Mouse (Mus musculus) spleen, adult 2 months (tissue): Measurements from ENCODE around the gene Ppfia1. TPM values are rescaled to one million over a fixed set of nuclear protein-coding genes. Genes with fewer than 3 reads are reported as not detected.

ENCODE experiments used
- DNase-seq, 2 experiments: peaks; one replicate each; pipeline versions ENCODE4 v3.0.0 to v3.0.0-alpha.2; 2012 to 2021; ENCODE audit warnings: low spot score in 2 of 2, low read depth in 1 of 2
- H3K27ac ChIP-seq: fragments of 200-500 bp; 2 replicates; pipeline ENCODE4 v1.5.1; 2012; ENCODE audit warnings: low read length, inconsistent platforms; ENCODE audit not compliant: insufficient read depth
- H3K27me3 ChIP-seq: fragments of 200-500 bp; 2 replicates; pipeline ENCODE4 v1.6.1; 2012; ENCODE audit warnings: mild to moderate bottlenecking, moderate library complexity, low read length, inconsistent platforms; ENCODE audit not compliant: control insufficient read depth, insufficient read depth
- H3K36me3 ChIP-seq: fragments of 200-500 bp; 2 replicates; pipeline ENCODE4 v1.6.1; 2012; ENCODE audit warnings: mild to moderate bottlenecking, low read length, inconsistent platforms; ENCODE audit not compliant: control insufficient read depth, insufficient read depth
- H3K4me1 ChIP-seq: fragments of 200-500 bp; 2 replicates; pipeline ENCODE4 v1.6.1; 2011; ENCODE audit warnings: inconsistent platforms; ENCODE audit not compliant: control insufficient read depth, insufficient read depth, insufficient read length
- H3K4me3 ChIP-seq: fragments of 200-500 bp; 2 replicates; pipeline ENCODE4 v1.5.1; 2011; ENCODE audit warnings: mild to moderate bottlenecking, inconsistent platforms; ENCODE audit not compliant: insufficient read depth, insufficient read length; ENCODE audit errors: extremely low read depth
- CTCF ChIP-seq: fragments of 200-500 bp; IDR thresholded peaks from 2 replicates; pipeline ENCODE4 v1.5.1; 2011; ENCODE audit warnings: mild to moderate bottlenecking, inconsistent platforms; ENCODE audit not compliant: insufficient read depth, insufficient read length, insufficient replicate concordance; ENCODE audit errors: extremely low read depth
- POLR2A ChIP-seq: fragments of 200-500 bp; IDR thresholded peaks from 2 replicates; pipeline ENCODE4 v1.6.1; 2011; ENCODE audit warnings: low read depth, low read length, inconsistent platforms
- WGBS: fragments of 180-500 bp; shearing (Covaris S2); methylation state at CpG from one replicate; pipeline ENCODE4 v1.1.7; 2018; 5-methylcytosine and 5-hydroxymethylcytosine counted together
- polyA plus RNA-seq: library from polyadenylated mRNA; depleted of rRNA; stranded (reverse); fragments of >200 nt; gene quantifications from 2 replicates; pipeline ENCODE4 v1.2.3, GENCODE M21; 2012

Gene Ppfia1
- polyA plus RNA-seq, 1 experiment = 23.5 TPM

GRCm38 (mm10) chr7:144524427-144525191 is 28.9 kb downstream of the Ppfia1 start:
- H3K36me3 ChIP-seq = 0 out of 2 replicates have a peak, but pooled peaks cover 1% of the 10 kb centered on the region
- DNase-seq = no peak
- H3K4me1 ChIP-seq = no peaks in the 10 kb centered on the region
- H3K27ac ChIP-seq = no peak overlapping the region
- H3K27me3 ChIP-seq = no peaks in the 10 kb centered on the region
- no peak for TF ChIP-seq POLR2A
- TF ChIP-seq CTCF = no peak
- 74% methylated on average over 6 of the region's 6 CpGs for WGBS
- H3K4me3 ChIP-seq = no peak overlapping the region

DNA sequence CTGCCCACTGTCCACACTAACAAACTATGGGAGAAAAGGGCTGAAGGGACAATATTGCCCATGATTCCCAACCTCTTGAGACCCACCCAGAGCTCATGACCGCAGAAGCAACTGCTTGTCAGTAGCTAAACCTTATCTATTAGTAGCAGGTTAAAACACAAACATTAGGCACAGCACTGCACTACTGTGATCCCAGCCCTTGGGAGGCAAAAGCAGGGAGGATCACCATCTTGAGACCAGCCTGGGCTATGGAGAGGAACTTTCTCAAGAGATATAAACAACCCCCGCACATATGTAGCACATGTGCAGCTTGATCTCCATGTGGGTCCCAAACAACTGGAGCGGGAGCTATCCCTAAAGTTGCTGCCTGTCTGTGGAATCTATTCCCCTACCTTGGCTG is 30.1 kb downstream of the Ppfia1 start:
- Histone ChIP-seq H3K4me3 (no peak overlapping the region), H3K27me3 (no peaks in the 10 kb centered on the region), H3K36me3 (peaks cover 8% of the 10 kb centered on the region), H3K27ac (no peak overlapping the region), H3K4me1 (no peaks in the 10 kb centered on the region)
- no peak for TF ChIP-seq CTCF
- TF ChIP-seq POLR2A = no peak
- 83% methylated on average over 3 of the region's 3 CpGs for WGBS
- no peak for DNase-seq

- H3K36me3 ChIP-seq = peaks cover 11% of the 10 kb centered on the region
- no peak overlapping the region for H3K4me3 ChIP-seq
- no peaks in the 10 kb centered on the region for H3K27me3 ChIP-seq
- no peak for DNase-seq
- no peak overlapping the region for H3K27ac ChIP-seq
- 84% methylated on average over 2 of the region's 2 CpGs for WGBS
- no peak for TF ChIP-seq POLR2A
- no peak for TF ChIP-seq CTCF
- H3K4me1 ChIP-seq = no peaks in the 10 kb centered on the region
Observed at GRCm38 (mm10) chr7:144521927-144522326, 31.6 kb downstream of the Ppfia1 start.

GRCm38 (mm10) chr7:144519852-144520251 is 33.7 kb downstream of the Ppfia1 start:
- TF ChIP-seq CTCF = no peak
- no peak for TF ChIP-seq POLR2A
- Histone ChIP-seq H3K27me3 (no peaks in the 10 kb centered on the region), H3K4me1 (no peaks in the 10 kb centered on the region)

DNA sequence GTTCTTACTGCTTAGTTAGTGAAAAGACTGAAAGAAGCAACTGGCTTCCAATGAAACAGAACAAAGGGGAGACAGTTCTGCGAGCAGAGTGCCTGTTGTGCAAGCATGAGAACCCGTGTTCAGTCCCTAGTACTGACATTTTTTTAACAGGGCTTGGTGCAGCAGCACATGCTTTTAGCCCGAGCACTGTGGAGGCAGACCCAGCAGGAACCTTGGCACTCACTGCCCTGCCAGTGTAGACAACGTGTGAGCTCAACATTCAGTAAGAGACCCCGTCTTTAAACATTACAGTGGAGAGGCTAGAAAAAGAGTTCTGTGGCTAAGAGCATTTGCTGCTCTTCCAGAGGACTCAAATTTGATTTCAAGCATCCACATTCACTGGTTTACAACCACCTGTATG is 36.8 kb downstream of the Ppfia1 start:
- TF ChIP-seq POLR2A (no peak), CTCF (no peak)
- Histone ChIP-seq H3K4me1 (no peaks in the 10 kb centered on the region), H3K27ac (no peak overlapping the region), H3K4me3 (no peak overlapping the region), H3K27me3 (no peaks in the 10 kb centered on the region), H3K36me3 (peaks cover 37% of the 10 kb centered on the region)
- DNase-seq = no peak
- 93% methylated on average over 5 of the region's 5 CpGs for WGBS

More at GRCm38 (mm10) chr7:144519852-144520251, 33.7 kb downstream of the Ppfia1 start:
- no peak overlapping the region for H3K27ac ChIP-seq
- DNase-seq = no peak
- peaks cover 20% of the 10 kb centered on the region for H3K36me3 ChIP-seq
- H3K4me3 ChIP-seq = no peak overlapping the region
- WGBS = 92% methylated on average over 5 of the region's 5 CpGs

DNA sequence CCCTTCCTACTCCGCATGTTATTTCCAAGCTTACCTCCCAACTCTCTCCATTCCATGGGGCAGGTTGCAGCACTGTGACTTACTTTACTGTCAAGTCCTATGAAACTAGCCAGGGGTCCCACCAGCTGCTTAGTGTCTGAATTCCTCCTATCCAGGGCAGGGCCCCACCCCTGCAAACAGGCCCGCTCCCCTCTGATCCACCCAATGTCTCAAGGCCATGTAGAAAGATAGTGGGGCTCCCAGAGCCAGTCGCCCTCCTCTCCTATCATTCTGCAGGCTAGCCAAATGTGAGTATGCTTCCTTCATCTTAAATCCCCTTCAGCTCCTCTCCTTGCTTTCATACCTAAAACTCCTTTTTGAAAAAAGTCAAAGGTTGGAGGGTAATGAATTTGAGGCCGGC is 44.4 kb downstream of the Ppfia1 start:
- TF ChIP-seq CTCF (no peak), POLR2A (no peak)
- H3K27ac ChIP-seq = no peak overlapping the region
- no peak overlapping the region for H3K4me3 ChIP-seq
- no peaks in the 10 kb centered on the region for H3K27me3 ChIP-seq
- WGBS = 91% methylated on average over 4 of the region's 4 CpGs
- H3K4me1 ChIP-seq = no peaks in the 10 kb centered on the region
- DNase-seq = no peak
- H3K36me3 ChIP-seq = peaks cover 43% of the 10 kb centered on the region

- no peak overlapping the region for H3K27ac ChIP-seq
- DNase-seq = no peak
- H3K27me3 ChIP-seq = no peaks in the 10 kb centered on the region
- no peaks in the 10 kb centered on the region for H3K4me1 ChIP-seq
- WGBS = 63% methylated on average over 1 of the region's 1 CpGs
- H3K4me3 ChIP-seq = no peak overlapping the region
- TF ChIP-seq POLR2A (no peak), CTCF (no peak)
- peaks cover 37% of the 10 kb centered on the region for H3K36me3 ChIP-seq
Observed at GRCm38 (mm10) chr7:144506807-144507206, 46.7 kb downstream of the Ppfia1 start.
